Mouse (Mus musculus) neural tube, embryonic 15.5 days (tissue): ENCODE data around the gene Nfib. TPM values are rescaled to one million over a fixed set of nuclear protein-coding genes. Genes with fewer than 3 reads are reported as not detected.
A peak's percentile ranks its signal among the peaks of the same experiment; 100 is the strongest.

Experiments used
- ATAC-seq: fragments of 200-750 bp; cut with Nextera tagmentation; 2 replicates; pipeline ENCODE4 v1.8.0; 2017; ENCODE audit warnings: mild to moderate bottlenecking, moderate TSS enrichment, moderate library complexity; ENCODE audit not compliant: low FRiP score
- H3K27ac ChIP-seq: fragments of 300-500 bp; sonication (generic); replicated peaks from 2 replicates; pipeline ENCODE4 v1.5.1; 2015; ENCODE audit warnings: mild to moderate bottlenecking, inconsistent platforms
- H3K27me3 ChIP-seq: fragments of 300-500 bp; sonication (generic); replicated peaks from 2 replicates; pipeline ENCODE4 v1.6.1; 2015; ENCODE audit warnings: inconsistent platforms
- H3K36me3 ChIP-seq: fragments of 300-500 bp; sonication (generic); 2 replicates; pipeline ENCODE4 v1.6.1; 2015; ENCODE audit warnings: inconsistent platforms
- H3K4me1 ChIP-seq: fragments of 300-500 bp; sonication (generic); 2 replicates; pipeline ENCODE4 v1.6.1; 2015; ENCODE audit warnings: inconsistent platforms
- H3K4me2 ChIP-seq: fragments of 300-500 bp; sonication (generic); 2 replicates; pipeline ENCODE4 v1.6.1; 2015; ENCODE audit warnings: inconsistent platforms, mild to moderate bottlenecking, moderate library complexity
- H3K4me3 ChIP-seq: fragments of 300-500 bp; sonication (generic); replicated peaks from 2 replicates; pipeline ENCODE4 v1.5.1; 2015; ENCODE audit warnings: mild to moderate bottlenecking, inconsistent platforms
- H3K9ac ChIP-seq: fragments of 300-500 bp; sonication (generic); replicated peaks from 2 replicates; pipeline ENCODE4 v1.6.1; 2015; ENCODE audit warnings: mild to moderate bottlenecking, inconsistent platforms
- H3K9me3 ChIP-seq: fragments of 300-500 bp; sonication (generic); replicated peaks from 2 replicates; pipeline ENCODE4 v1.6.1; 2016; ENCODE audit warnings: inconsistent platforms
- WGBS: fragments of 180-500 bp; shearing (Covaris S2); methylation state at CpG from one replicate; pipeline ENCODE4 v1.1.7; 2015; ENCODE audit warnings: mixed read lengths; 5-methylcytosine and 5-hydroxymethylcytosine counted together
- polyA plus RNA-seq: library from polyadenylated mRNA; unstranded; fragments of >200 nt; fragmentation: Nextera tagmentation; extraction: Ambion mirVana; gene quantifications from 2 replicates; pipeline ENCODE4 v1.2.1, GENCODE M21; 2015

Nfib gene
- polyA plus RNA-seq, 1 experiment from 2014 or later = 58.4 TPM

DNA sequence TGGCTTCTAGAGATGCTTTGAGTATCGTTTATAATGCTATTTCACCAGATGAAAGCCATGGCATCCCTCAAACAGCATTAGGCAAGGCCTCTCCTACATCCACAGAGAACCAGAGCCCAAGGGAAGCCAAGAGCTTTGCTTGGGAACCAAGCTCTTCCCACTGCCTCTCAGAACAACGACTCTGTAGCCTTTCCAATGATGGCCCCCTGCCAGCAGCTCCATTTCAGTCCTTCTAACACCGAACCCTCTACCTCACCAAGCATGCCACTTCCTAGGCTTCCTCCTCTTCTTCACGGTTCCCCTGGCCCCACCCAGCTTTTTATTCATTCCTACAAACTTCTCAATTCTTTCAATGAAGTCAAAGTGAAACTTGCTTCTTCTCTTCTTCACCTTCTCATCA lies 287.3 kb downstream of the Nfib start:
- 68% methylated on average over 4 of the region's 4 CpGs for WGBS
- H3K27me3 ChIP-seq = no peaks in the 10 kb centered on the region
- H3K9ac ChIP-seq = no peak overlapping the region
- 0 out of 2 replicates have a peak, but pooled peaks cover 4% of the 10 kb centered on the region for H3K4me1 ChIP-seq
- no peak overlapping the region for H3K4me2 ChIP-seq
- no peak overlapping the region for H3K27ac ChIP-seq
- H3K9me3 ChIP-seq = no peaks in the 10 kb centered on the region
- no peaks in the 10 kb centered on the region for H3K36me3 ChIP-seq
- H3K4me3 ChIP-seq = no peak overlapping the region
- no peak for ATAC-seq

DNA sequence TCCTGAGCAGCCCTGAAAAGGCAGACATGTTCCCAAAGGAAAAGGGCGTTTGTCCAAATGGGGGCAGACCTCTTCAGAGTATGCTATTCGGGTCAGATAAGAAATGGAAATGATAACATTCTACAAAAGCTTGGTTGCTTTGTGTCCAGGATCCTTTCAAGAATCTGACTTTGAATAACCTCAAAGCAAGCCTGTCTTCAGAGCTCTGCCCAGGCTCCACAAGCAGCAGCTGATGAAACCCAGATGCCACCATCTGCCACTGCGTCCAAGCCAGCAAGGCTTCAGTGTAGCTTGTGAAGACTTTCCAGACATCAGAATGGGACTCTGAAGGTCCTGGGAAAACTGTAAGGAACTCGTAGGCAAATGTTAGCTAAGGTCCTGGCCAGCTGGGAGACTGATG lies 289.7 kb downstream of the Nfib start:
- Histone ChIP-seq H3K4me2 (no peak overlapping the region), H3K4me1 (0 out of 2 replicates have a peak, but pooled peaks cover 10% of the 10 kb centered on the region), H3K27me3 (no peaks in the 10 kb centered on the region), H3K4me3 (no peak overlapping the region), H3K9me3 (no peaks in the 10 kb centered on the region), H3K27ac (no peak overlapping the region), H3K36me3 (no peaks in the 10 kb centered on the region), H3K9ac (no peak overlapping the region)
- WGBS = 80% methylated on average over 4 of the region's 4 CpGs
- no peak for ATAC-seq

DNA sequence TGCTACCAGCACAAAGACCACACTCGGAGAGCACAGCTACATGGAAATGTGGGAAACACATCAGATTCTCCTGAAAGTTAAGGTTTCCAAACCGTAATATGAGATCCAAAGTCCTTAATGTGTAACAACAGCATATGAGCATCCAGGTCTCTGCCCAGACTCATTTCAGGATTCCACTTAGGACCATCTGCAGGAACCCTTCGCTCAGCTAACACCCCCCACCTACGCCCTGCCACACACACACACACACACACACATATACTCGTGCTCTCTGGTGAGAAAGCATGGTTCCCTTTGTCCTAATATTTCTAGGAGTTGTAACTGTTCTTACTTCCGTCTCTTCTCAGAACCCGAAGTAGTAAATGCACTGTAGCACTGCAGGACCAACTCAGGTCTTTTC lies 292.9 kb downstream of the Nfib start:
- 81% methylated on average over 7 of the region's 7 CpGs for WGBS

DNA sequence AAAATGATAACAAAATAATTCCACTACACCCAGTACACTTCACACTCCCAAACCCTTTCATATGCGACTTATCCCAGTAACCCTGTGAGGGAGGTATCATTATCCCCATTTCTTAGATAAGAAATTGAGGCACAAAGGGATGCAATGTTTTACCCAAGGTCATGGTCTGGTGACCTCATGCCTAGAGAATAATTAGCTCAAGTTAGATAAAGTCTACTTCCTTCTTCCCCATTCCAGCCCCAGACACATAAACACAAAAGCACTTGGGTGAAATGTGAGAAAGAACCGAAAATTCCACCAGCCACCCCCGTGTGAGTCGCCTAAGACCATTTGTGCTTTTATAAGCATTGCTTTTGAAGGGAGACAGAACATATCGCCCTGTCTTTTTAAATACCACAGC lies 293.6 kb downstream of the Nfib start:
- no peak overlapping the region for H3K27ac ChIP-seq
- no peaks in the 10 kb centered on the region for H3K9me3 ChIP-seq
- no peak overlapping the region for H3K4me3 ChIP-seq
- peaks cover 27% of the 10 kb centered on the region for H3K4me1 ChIP-seq
- ATAC-seq = no peak
- no peak overlapping the region for H3K9ac ChIP-seq
- H3K27me3 ChIP-seq = no peaks in the 10 kb centered on the region
- H3K36me3 ChIP-seq = no peaks in the 10 kb centered on the region
- WGBS = 77% methylated on average over 5 of the region's 5 CpGs
- H3K4me2 ChIP-seq = no peak overlapping the region

More for the DNA sequence above, 292.9 kb downstream of the Nfib start:
- H3K36me3 ChIP-seq = no peaks in the 10 kb centered on the region
- ATAC-seq = no peak
- H3K9me3 ChIP-seq = no peaks in the 10 kb centered on the region
- no peak overlapping the region for H3K4me3 ChIP-seq
- peaks cover 25% of the 10 kb centered on the region for H3K4me1 ChIP-seq
- no peak overlapping the region for H3K27ac ChIP-seq
- H3K27me3 ChIP-seq = no peaks in the 10 kb centered on the region
- H3K4me2 ChIP-seq = no peak overlapping the region
- no peak overlapping the region for H3K9ac ChIP-seq

DNA sequence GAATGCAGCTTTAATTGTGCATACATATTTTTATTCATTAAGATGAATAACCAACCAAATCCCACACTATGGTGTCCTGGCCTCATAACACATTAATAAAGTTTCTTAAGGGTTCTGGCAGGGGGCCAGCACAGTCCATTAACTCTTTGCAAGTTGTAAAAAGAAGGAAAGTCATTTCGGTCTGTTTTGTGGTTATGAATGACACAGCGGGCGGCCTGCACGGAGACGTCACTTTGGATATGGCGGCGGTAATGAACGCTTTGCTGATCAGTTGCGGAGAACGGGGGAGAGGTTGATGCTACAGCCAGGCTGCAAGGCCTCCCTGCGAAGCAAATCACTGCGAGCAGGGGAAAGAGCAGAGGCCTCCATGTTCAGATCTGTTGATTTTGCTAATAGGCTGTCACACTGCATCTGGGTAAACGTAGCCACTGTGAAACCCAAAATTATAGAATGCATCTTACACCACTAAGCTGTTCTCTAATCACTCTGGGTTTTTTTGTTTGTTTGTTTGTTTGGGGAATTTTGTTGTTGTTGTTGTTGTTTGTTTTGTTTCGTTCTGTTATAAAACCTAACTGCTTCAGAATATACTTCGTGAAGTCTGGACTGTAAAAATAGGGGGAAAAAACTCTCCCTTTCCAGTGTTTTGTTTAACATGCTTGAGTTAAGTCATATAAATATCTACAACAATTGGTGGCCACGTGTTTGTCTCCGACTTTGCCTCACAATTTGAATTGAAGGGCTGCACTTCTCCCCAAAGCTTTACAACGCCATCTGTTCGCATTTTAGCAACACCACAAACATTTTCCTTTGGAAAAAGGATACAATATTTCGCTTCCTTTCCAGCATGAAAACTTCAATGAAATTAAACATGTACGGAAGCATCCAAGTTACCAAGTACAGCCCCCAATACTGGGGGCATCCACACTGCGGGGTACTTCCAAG lies 296.8 kb downstream of the Nfib start:
- H3K27me3 ChIP-seq = no peaks in the 10 kb centered on the region
- H3K4me3 ChIP-seq = 0 out of 2 replicates have a peak overlapping the region, but pooled peaks have one; percentile 6
- H3K9me3 ChIP-seq = no peaks in the 10 kb centered on the region
- ATAC-seq = peak; percentile 42; the same call in 1 of the 2 replicates
- H3K27ac ChIP-seq = peak overlapping the region; percentile 38; the same call in 1 of the 2 replicates
- peak overlapping the region; percentile 46 for H3K4me2 ChIP-seq
- no peaks in the 10 kb centered on the region for H3K36me3 ChIP-seq
- peaks cover 40% of the 10 kb centered on the region for H3K4me1 ChIP-seq
- 28% methylated on average over 22 of the region's 22 CpGs for WGBS
- no peak overlapping the region for H3K9ac ChIP-seq

DNA sequence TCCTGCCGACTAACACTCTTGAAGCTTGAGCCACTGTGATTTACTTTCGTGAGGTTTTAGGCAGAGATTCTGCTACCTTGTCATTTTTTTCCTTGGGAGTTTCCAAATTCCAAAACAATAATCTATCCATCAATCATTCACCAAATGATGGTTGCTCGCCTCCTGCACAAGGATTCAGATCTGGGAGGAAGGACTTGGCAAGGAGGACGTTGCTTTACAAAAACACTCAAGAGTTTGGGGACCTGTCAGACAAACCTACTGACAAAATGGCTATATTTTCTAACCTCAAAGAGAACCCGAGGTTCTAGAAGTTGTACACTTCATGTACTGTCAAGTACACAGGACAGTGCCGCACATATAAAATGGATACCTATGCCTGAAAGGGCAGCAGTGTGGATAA lies 299.0 kb downstream of the Nfib start:
- WGBS = 83% methylated on average over 6 of the region's 6 CpGs

DNA sequence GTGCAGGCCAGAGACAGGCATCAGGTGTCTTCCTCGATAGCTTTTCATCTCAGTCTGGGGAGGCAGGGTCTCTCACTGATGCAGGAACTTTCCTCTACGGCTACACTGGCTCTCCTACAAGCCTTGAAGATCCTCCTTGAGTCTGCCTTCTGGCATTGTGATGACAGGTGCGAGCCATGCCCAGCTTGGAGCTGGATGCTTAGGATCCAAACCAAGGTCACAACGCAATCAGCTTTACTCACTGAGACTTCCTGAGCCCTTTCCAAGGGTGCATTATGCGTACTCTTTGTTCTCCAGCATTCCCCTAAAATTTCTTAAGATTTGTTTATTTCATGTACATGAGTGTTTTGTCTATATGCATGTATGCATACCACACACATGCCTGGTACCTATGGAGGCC lies 299.8 kb downstream of the Nfib start:
- Histone ChIP-seq H3K27me3 (no peaks in the 10 kb centered on the region), H3K9me3 (no peaks in the 10 kb centered on the region), H3K4me1 (peaks cover 49% of the 10 kb centered on the region), H3K36me3 (no peaks in the 10 kb centered on the region), H3K9ac (no peak overlapping the region), H3K4me3 (no peak overlapping the region), H3K4me2 (no peak overlapping the region), H3K27ac (no peak overlapping the region)
- no peak for ATAC-seq
- 86% methylated on average over 5 of the region's 5 CpGs for WGBS

More for the DNA sequence above, 299.0 kb downstream of the Nfib start:
- Histone ChIP-seq H3K4me1 (peaks cover 46% of the 10 kb centered on the region), H3K27me3 (no peaks in the 10 kb centered on the region), H3K9me3 (no peaks in the 10 kb centered on the region), H3K4me2 (no peak overlapping the region), H3K9ac (no peak overlapping the region), H3K4me3 (no peak overlapping the region), H3K36me3 (no peaks in the 10 kb centered on the region), H3K27ac (no peak overlapping the region)
- ATAC-seq = no peak

DNA sequence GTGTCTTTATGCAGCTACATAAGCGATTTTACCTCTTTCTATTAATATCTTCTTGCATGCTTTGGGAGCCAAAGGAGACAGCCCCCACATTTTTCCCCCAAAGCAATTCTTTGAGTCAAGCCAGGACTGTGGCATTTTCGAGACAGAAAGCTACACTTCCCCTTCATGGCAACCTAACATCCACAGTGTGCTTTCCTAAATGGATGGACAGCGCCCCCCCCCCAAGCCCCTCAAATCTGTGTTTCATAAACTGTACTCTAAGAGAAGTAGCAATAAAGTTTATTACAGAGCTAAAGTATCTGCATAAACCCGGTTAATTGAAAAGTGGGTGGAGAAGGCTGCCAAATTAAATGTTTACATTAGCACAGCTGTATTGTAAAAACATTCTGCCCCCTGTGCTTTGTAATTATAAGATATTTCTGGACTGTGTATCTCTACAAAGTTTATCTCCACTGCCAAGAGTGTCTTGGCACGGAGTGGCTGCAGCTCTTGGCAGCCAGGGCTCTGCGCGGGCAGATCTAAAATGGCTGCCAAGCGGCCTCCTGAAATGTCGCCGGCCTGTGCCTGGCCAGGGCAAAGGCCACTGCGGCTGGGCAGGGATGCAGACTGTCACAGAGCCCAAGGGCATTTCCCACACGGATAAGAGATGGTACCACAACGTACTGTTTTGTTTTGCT lies 301.4 kb downstream of the Nfib start:
- no peak overlapping the region for H3K9ac ChIP-seq
- 54% methylated on average over 13 of the region's 13 CpGs for WGBS
- no peaks in the 10 kb centered on the region for H3K27me3 ChIP-seq
- ATAC-seq = peak; percentile 51; the same call in 1 of the 2 replicates
- no peaks in the 10 kb centered on the region for H3K9me3 ChIP-seq
- H3K4me2 ChIP-seq = peak overlapping the region; percentile 17
- H3K36me3 ChIP-seq = no peaks in the 10 kb centered on the region
- H3K27ac ChIP-seq = peak overlapping the region; percentile 74
- no peak overlapping the region for H3K4me3 ChIP-seq
- peaks cover 62% of the 10 kb centered on the region for H3K4me1 ChIP-seq

DNA sequence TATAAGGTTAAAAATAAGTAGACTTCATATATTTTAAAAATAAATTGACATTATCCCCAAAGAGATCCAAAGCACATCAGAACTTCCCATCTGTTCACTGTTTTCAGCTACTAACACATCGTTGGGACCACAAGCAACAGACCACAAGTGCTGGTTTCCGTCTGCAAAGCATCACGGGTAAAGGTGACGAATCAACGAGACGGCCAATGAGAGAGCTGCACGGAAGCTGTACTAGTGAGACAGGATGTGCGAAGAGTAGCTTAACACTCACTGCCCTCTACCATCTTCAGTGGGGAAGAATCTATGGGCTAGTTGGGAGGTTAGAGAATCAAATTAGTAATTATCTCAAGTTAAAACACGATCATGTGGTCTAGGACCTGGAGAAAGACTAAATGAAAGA lies 302.9 kb downstream of the Nfib start:
- Histone ChIP-seq H3K4me3 (no peak overlapping the region), H3K4me2 (no peak overlapping the region), H3K9ac (no peak overlapping the region), H3K27ac (no peak overlapping the region), H3K36me3 (no peaks in the 10 kb centered on the region), H3K27me3 (no peaks in the 10 kb centered on the region), H3K9me3 (no peaks in the 10 kb centered on the region), H3K4me1 (peaks cover 50% of the 10 kb centered on the region)
- 92% methylated on average over 9 of the region's 9 CpGs for WGBS
- ATAC-seq = no peak

DNA sequence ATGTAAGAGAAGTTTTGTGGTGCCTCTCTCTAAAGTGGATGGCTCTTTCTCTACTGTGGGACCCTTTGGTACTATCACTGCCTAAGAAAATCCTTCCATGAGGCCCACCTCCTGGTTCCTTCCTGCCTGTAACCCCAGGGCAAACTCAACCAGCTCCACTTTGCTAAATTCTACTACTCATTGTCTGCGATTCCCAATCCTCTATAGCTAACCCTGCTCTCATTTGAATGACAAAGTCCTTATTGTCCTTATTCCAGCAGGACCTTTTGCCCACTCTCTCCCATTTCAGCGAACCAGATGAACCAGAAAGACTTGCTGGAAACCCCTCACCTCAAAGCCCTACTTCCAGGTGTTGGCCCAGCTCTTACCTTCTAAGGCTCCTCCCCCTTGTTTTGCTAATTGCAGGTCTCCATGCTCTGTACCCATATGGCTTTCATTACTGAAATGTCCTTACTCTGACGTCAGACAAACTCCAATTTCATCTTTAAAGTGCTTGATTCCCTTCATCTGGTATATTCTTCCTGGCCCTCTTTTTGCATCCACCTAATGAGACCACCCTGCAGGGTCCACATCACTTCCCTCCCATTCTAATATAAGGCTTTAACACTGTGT lies 304.0 kb downstream of the Nfib start:
- no peak overlapping the region for H3K27ac ChIP-seq
- no peak for ATAC-seq
- 22% methylated on average over 3 of the region's 3 CpGs for WGBS
- H3K4me1 ChIP-seq = peaks cover 51% of the 10 kb centered on the region
- H3K9me3 ChIP-seq = no peaks in the 10 kb centered on the region
- H3K9ac ChIP-seq = no peak overlapping the region
- no peaks in the 10 kb centered on the region for H3K27me3 ChIP-seq
- H3K4me3 ChIP-seq = no peak overlapping the region
- H3K4me2 ChIP-seq = no peak overlapping the region
- H3K36me3 ChIP-seq = no peaks in the 10 kb centered on the region

DNA sequence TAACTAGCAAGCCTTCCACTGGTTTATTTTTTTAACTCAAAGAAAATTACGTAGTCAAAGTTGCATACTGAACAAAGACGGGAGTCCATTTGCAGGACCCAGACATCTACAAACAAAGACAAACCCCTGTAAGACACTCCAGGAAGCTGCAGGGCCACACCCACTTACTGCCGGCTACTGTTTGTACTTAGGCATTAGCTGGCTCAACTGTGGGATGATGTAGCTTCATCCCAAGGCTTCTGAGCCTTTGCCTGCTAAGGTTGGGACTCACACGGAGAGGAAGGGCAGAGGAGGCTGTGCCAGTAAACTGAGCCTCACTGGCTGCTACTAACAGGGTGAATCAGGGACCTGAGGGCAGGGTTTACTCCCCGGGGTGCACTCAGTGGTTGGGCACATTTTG lies 305.0 kb downstream of the Nfib start:
- no peaks in the 10 kb centered on the region for H3K9me3 ChIP-seq
- peak overlapping the region; percentile 19; the same call in 1 of the 2 replicates for H3K27ac ChIP-seq
- H3K36me3 ChIP-seq = no peaks in the 10 kb centered on the region
- H3K4me3 ChIP-seq = no peak overlapping the region
- H3K4me2 ChIP-seq = no peak overlapping the region
- H3K27me3 ChIP-seq = no peaks in the 10 kb centered on the region
- no peak for ATAC-seq
- peaks cover 48% of the 10 kb centered on the region for H3K4me1 ChIP-seq
- no peak overlapping the region for H3K9ac ChIP-seq
- WGBS = 16% methylated on average over 5 of the region's 5 CpGs
